Mouse (Mus musculus) olfactory bulb, adult 2 months (tissue): ENCODE data around the gene Aktip. TPM values are rescaled to one million over a fixed set of nuclear protein-coding genes. Genes with fewer than 3 reads are reported as not detected.

Experiments used
- H3K27ac ChIP-seq: fragments of 200-500 bp; 2 replicates; pipeline ENCODE4 v1.5.1; 2012; ENCODE audit warnings: low read depth, low read length; ENCODE audit not compliant: insufficient read depth
- H3K4me1 ChIP-seq: fragments of 200-500 bp; 2 replicates; pipeline ENCODE4 v1.6.1; 2012; ENCODE audit warnings: low read length; ENCODE audit not compliant: control insufficient read depth, insufficient read depth
- H3K4me3 ChIP-seq: fragments of 200-500 bp; 2 replicates; pipeline ENCODE4 v1.5.1; 2012; ENCODE audit warnings: mild to moderate bottlenecking, low read depth, low read length, moderate library complexity; ENCODE audit not compliant: insufficient read depth
- CTCF ChIP-seq: fragments of 200-500 bp; IDR thresholded peaks from 2 replicates; pipeline ENCODE4 v1.5.1; 2012; ENCODE audit warnings: low read depth, mild to moderate bottlenecking, low read length, moderate library complexity; ENCODE audit not compliant: insufficient read depth
- POLR2A ChIP-seq: fragments of 200-500 bp; IDR thresholded peaks from 2 replicates; pipeline ENCODE4 v1.6.1; 2012; ENCODE audit warnings: mild to moderate bottlenecking, low read depth, low read length, moderate library complexity; ENCODE audit not compliant: insufficient read depth
- WGBS: fragments of 180-500 bp; shearing (Covaris S2); methylation state at CpG from one replicate; pipeline ENCODE4 v1.1.7; 2018; 5-methylcytosine and 5-hydroxymethylcytosine counted together
- polyA plus RNA-seq: library from polyadenylated mRNA; stranded (reverse); fragments of >200 nt; gene quantifications from 2 replicates; pipeline ENCODE4 v1.2.4, GENCODE M21; 2012; ENCODE audit warnings: low replicate concordance; ENCODE audit not compliant: missing spikeins, insufficient read depth, insufficient read length

Gene Aktip
- not detected in 2 replicates for polyA plus RNA-seq

GRCm38 (mm10) chr8:91199876-91200275 lies at the start of gene Aktip:
Gene Aktip, minus strand, starts transcription at chr8:91199976.
- Histone ChIP-seq H3K27ac (no peak within 1 kb of the TSS), H3K4me1 (0 out of 2 replicates have a peak, but pooled peaks cover 4% of the 10 kb centered on the region), H3K4me3 (no peak within 1 kb of the TSS)
- WGBS, result 94% methylated on average over 7 of the region's 7 CpGs
- TF ChIP-seq CTCF, result no peak
- TF ChIP-seq POLR2A, result no peak

GRCm38 (mm10) chr8:91245821-91246454 lies 46.2 kb upstream of the Aktip start:
- 68% methylated on average over 4 of the region's 4 CpGs for WGBS
- TF ChIP-seq POLR2A (no peak), CTCF (no peak)
- no peak overlapping the region for H3K4me3 ChIP-seq
- no peak overlapping the region for H3K27ac ChIP-seq
- H3K4me1 ChIP-seq, result no peaks in the 10 kb centered on the region

GRCm38 (mm10) chr8:91242721-91243120 lies 42.9 kb upstream of the Aktip start:
- H3K4me1 ChIP-seq, result no peaks in the 10 kb centered on the region
- WGBS, result 89% methylated on average over 1 of the region's 1 CpGs
- H3K4me3 ChIP-seq, result no peak overlapping the region
- no peak for TF ChIP-seq CTCF
- TF ChIP-seq POLR2A, result no peak
- no peak overlapping the region for H3K27ac ChIP-seq

GRCm38 (mm10) chr8:91241873-91242519 lies 42.2 kb upstream of the Aktip start:
- H3K4me1 ChIP-seq, result no peaks in the 10 kb centered on the region
- no peak overlapping the region for H3K27ac ChIP-seq
- 76% methylated on average over 8 of the region's 8 CpGs for WGBS
- TF ChIP-seq POLR2A (no peak), CTCF (no peak)
- H3K4me3 ChIP-seq, result no peak overlapping the region

- H3K27ac ChIP-seq, result no peak overlapping the region
- 60% methylated on average over 5 of the region's 5 CpGs for WGBS
- no peak for TF ChIP-seq CTCF
- TF ChIP-seq POLR2A, result no peak
- H3K4me3 ChIP-seq, result no peak overlapping the region
- H3K4me1 ChIP-seq, result no peaks in the 10 kb centered on the region
Observed at GRCm38 (mm10) chr8:91241371-91241770, 41.6 kb upstream of the Aktip start.

- WGBS, result 92% methylated on average over 2 of the region's 2 CpGs
- no peak for TF ChIP-seq CTCF
- no peak for TF ChIP-seq POLR2A
- Histone ChIP-seq H3K27ac (no peak overlapping the region), H3K4me1 (no peaks in the 10 kb centered on the region), H3K4me3 (no peak overlapping the region)
Observed at GRCm38 (mm10) chr8:91237191-91237590, 37.4 kb upstream of the Aktip start.

GRCm38 (mm10) chr8:91234097-91234496 lies 34.3 kb upstream of the Aktip start:
- no peak overlapping the region for H3K27ac ChIP-seq
- H3K4me3 ChIP-seq, result no peak overlapping the region
- no peaks in the 10 kb centered on the region for H3K4me1 ChIP-seq
- TF ChIP-seq CTCF (no peak), POLR2A (no peak)
- 81% methylated on average over 2 of the region's 2 CpGs for WGBS

- H3K27ac ChIP-seq, result no peak overlapping the region
- no peak for TF ChIP-seq CTCF
- TF ChIP-seq POLR2A, result no peak
- H3K4me3 ChIP-seq, result no peak overlapping the region
- H3K4me1 ChIP-seq, result no peaks in the 10 kb centered on the region
- WGBS, result 90% methylated on average over 7 of the region's 7 CpGs
Observed at GRCm38 (mm10) chr8:91227421-91227841, 27.7 kb upstream of the Aktip start.

- 91% methylated on average over 7 of the region's 7 CpGs for WGBS
- Histone ChIP-seq H3K4me1 (no peaks in the 10 kb centered on the region), H3K4me3 (no peak overlapping the region), H3K27ac (no peak overlapping the region)
- no peak for TF ChIP-seq CTCF
- TF ChIP-seq POLR2A, result no peak
Observed at GRCm38 (mm10) chr8:91224227-91224626, 24.5 kb upstream of the Aktip start.

- no peak overlapping the region for H3K4me3 ChIP-seq
- TF ChIP-seq CTCF, result no peak
- no peak for TF ChIP-seq POLR2A
- WGBS, result 78% methylated on average over 2 of the region's 2 CpGs
Observed at GRCm38 (mm10) chr8:91221841-91222240, 22.1 kb upstream of the Aktip start.

More at GRCm38 (mm10) chr8:91221841-91222240, 22.1 kb upstream of the Aktip start:
- no peak overlapping the region for H3K27ac ChIP-seq
- no peaks in the 10 kb centered on the region for H3K4me1 ChIP-seq
